Mouse (Mus musculus) heart, embryonic 15.5 days (tissue): Measurements from ENCODE around the gene Gm6871. TPM values are rescaled to one million over a fixed set of nuclear protein-coding genes. Genes with fewer than 3 reads are reported as not detected.
"Not testable (repeated sequence)": the region's sequence is repeated elsewhere in the genome, so short reads cannot be mapped to it uniquely, and the experiment has no call there.

Source experiments
- ATAC-seq: fragments of 200-750 bp; cut with Nextera tagmentation; replicated peaks from 2 replicates; pipeline ENCODE4 v1.8.0; 2017; ENCODE audit warnings: low read depth, moderate TSS enrichment; ENCODE audit not compliant: insufficient number of reproducible peaks, insufficient read depth, low FRiP score
- H3K27ac ChIP-seq: fragments of 300-500 bp; sonication (generic); 2 replicates; pipeline ENCODE4 v1.5.1; 2015; ENCODE audit warnings: mild to moderate bottlenecking, inconsistent platforms
- H3K27me3 ChIP-seq: fragments of 300-500 bp; sonication (generic); 2 replicates; pipeline ENCODE4 v1.6.1; 2015; ENCODE audit warnings: inconsistent platforms
- H3K36me3 ChIP-seq: fragments of 300-500 bp; sonication (generic); 2 replicates; pipeline ENCODE4 v1.6.1; 2015; ENCODE audit warnings: mild to moderate bottlenecking, inconsistent platforms
- H3K4me1 ChIP-seq: fragments of 300-500 bp; sonication (generic); replicated peaks from 2 replicates; pipeline ENCODE4 v1.6.1; 2015; ENCODE audit warnings: inconsistent platforms
- H3K4me2 ChIP-seq: fragments of 300-500 bp; sonication (generic); 2 replicates; pipeline ENCODE4 v1.6.1; 2015; ENCODE audit warnings: inconsistent platforms, mild to moderate bottlenecking, moderate library complexity
- H3K4me3 ChIP-seq: fragments of 300-500 bp; sonication (generic); 2 replicates; pipeline ENCODE4 v1.5.1; 2015; ENCODE audit warnings: mild to moderate bottlenecking, inconsistent platforms
- H3K9ac ChIP-seq: fragments of 300-500 bp; sonication (generic); 2 replicates; pipeline ENCODE4 v1.6.1; 2015; ENCODE audit warnings: mild to moderate bottlenecking, inconsistent platforms
- H3K9me3 ChIP-seq: fragments of 300-500 bp; sonication (generic); replicated peaks from 2 replicates; pipeline ENCODE4 v1.6.1; 2016; ENCODE audit warnings: inconsistent platforms
- WGBS: fragments of 180-500 bp; shearing (Covaris S2); methylation state at CpG from one replicate; pipeline ENCODE4 v1.1.7; 2015; ENCODE audit warnings: mixed read lengths; 5-methylcytosine and 5-hydroxymethylcytosine counted together
- polyA plus RNA-seq: library from polyadenylated mRNA; unstranded; fragments of >200 nt; fragmentation: Nextera tagmentation; extraction: Ambion mirVana; gene quantifications from 2 replicates; pipeline ENCODE4 v1.2.1, GENCODE M21; 2015

The Gm6871 gene
- not detected in 2 replicates for polyA plus RNA-seq

DNA sequence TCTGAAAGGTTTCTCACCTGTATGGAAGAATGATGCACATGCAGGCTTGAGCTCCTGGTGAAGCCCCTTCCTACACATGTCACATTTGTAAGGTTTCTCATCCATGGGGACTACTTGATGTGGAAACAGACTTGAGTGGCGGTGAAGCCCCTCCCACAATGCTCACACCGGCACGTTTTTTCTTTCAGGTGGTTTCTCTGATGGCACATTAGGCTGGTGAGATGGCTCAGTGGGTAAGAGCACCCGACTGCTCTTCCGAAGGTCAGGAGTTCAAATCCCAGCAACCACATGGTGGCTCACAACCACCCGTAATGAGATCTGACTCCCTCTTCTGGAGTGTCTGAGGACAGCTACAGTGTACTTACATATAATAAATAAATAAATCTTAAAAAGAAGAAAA is at the start of gene Gm6871:
TSS of gene Gm6871 (minus strand) at position 101 of the 400 bp plus-strand sequence.
- not testable (repeated sequence) for H3K27me3 ChIP-seq, H3K9ac ChIP-seq, H3K4me3 ChIP-seq, H3K27ac ChIP-seq, H3K9me3 ChIP-seq, H3K4me1 ChIP-seq, H3K36me3 ChIP-seq, ATAC-seq, H3K4me2 ChIP-seq
- WGBS = 77% methylated on average over 6 of the region's 6 CpGs

DNA sequence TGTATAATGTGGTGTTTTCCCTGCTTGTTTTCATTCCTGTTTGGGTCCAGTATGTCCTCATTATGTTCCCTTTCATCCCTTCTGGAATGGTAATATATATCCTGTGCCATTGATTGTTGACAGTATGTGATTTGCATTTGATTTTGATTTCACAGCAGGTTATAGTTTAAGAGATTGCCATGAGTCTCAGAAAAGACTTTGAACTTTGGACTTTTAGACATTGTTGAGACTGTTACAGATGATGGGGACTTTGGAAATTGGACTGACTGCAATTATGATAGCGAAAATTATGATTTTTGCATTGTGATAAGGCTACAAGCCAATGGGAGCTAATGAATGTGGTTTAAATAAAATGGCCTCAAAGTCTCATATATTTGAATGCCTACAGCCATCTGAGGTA is 42.8 kb upstream of the Gm6871 start:
- H3K36me3 ChIP-seq = peaks cover 27% of the 10 kb centered on the region
- H3K4me2 ChIP-seq, H3K9ac ChIP-seq: not testable (repeated sequence)

DNA sequence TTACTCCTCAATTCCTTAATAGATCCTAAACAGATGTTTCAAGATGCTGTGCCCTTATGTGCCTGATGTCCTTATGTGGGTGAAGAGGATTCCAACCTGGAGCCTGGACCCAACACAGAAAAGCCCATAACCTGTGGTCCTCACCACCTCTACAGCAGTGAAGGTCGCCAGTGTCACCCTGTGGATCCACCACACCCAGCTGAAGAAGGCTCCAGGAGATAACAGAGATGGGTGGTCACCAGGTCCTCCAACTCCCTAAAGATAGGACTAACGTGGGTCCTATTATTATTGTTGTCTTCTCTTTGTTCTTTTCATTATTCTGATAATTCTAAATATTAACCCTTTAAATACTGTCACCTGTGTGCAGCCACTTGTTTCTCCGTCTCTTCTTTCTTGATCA is 38.2 kb upstream of the Gm6871 start:
- H3K4me1 ChIP-seq = no peaks in the 10 kb centered on the region
- H3K27ac ChIP-seq = no peak overlapping the region
- no peaks in the 10 kb centered on the region for H3K9me3 ChIP-seq
- 74% methylated on average over 3 of the region's 3 CpGs for WGBS
- H3K27me3 ChIP-seq = no peaks in the 10 kb centered on the region
- no peak overlapping the region for H3K9ac ChIP-seq
- H3K4me2 ChIP-seq = no peak overlapping the region
- ATAC-seq = no peak
- H3K4me3 ChIP-seq = no peak overlapping the region
- H3K36me3 ChIP-seq = peaks cover 27% of the 10 kb centered on the region

More for the DNA sequence above, 42.8 kb upstream of the Gm6871 start:
- not testable (repeated sequence) for H3K4me3 ChIP-seq, H3K4me1 ChIP-seq, ATAC-seq, H3K9me3 ChIP-seq, H3K27ac ChIP-seq, H3K27me3 ChIP-seq
- WGBS = 90% methylated on average over 1 of the region's 1 CpGs

DNA sequence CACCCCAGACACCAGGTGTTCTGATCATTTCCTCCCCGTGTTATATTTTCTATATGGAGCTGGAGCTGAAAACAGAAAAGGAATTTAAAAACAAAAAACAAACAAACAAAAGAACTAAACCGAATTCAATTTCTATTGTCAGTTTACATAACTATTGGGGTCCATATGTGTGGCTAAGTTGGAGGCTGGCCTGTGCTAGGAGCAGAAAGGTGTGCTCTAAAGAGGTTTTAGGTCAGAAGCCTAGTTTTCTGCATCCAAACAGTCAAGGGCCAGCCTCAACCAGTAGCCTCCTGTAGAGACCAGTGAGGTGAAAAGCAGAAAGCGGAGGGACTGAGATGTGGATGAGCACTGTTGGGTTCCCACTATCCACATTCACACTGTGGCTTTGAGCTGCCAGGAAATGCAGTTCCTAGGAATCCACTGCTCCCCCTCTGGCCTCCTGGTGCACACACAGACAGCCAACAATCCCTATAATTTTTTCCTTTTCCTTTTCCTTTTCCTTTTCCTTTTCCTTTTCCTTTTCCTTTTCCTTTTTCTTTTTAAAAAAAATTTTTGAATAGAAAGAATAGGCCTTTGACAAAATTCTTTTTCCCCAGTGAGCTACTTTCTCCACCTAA is 26.6 kb upstream of the Gm6871 start:
- 17% methylated on average over 3 of the region's 3 CpGs for WGBS
- no peaks in the 10 kb centered on the region for H3K27me3 ChIP-seq
- no peak for ATAC-seq

DNA sequence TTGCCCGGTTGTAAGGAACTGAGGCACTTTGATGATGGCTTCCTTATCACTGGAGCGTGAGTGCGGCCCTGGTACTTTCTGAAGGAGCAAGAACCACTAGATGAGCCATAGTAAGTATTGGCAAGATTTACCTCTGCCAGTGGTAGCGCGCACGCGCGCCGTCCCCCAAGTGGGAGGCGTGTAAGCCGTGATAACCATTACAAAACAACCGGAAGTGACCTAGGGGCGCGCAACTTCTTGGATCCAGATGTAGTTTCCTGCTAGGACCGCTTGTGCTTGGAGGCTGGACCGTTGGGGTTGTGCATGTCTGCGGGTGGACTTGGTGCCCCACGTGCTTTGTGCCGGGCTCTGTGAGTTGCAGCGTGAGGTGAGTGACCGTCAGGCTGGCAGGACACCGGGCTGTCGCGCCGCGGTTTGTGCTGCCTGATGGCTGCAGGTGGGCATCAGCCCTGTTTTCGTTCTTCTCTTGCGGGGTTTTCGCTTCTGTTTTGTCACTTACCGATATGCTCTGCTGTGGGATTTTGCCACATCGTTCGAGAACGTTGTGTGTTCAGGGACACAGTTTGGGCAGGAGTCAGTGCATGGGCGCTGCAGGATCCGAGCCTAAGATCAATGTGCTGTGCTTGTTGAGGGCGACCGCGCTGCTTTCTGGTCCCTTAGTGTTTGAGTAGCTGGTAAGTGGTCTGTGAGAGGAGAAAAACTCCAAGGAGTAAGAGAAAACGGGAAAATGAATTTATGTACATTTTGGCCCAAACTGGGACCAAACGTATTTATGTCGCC is 25.8 kb upstream of the Gm6871 start, which contains the start of gene 2610021A01Rik:
TSS of gene 2610021A01Rik (plus strand) at position 197 of the 780 bp plus-strand sequence.
- peak within 1 kb of the TSS; percentile 62 for H3K9ac ChIP-seq
- peak within 1 kb of the TSS; percentile 72 for H3K4me2 ChIP-seq
- peaks cover 6% of the 10 kb centered on the region for H3K4me1 ChIP-seq
- H3K27me3 ChIP-seq = no peaks in the 10 kb centered on the region
- H3K9me3 ChIP-seq = no peaks in the 10 kb centered on the region
- H3K4me3 ChIP-seq = peak within 1 kb of the TSS; percentile 64
- under 1% methylated on average over 41 of the region's 41 CpGs for WGBS
- peak within 1 kb of the TSS; percentile 59 for H3K27ac ChIP-seq
- peak; percentile 98 for ATAC-seq
- H3K36me3 ChIP-seq = no peaks in the 10 kb centered on the region

More for the DNA sequence above, 26.6 kb upstream of the Gm6871 start:
- Histone ChIP-seq H3K4me2 (peak overlapping the region; percentile 72), H3K9me3 (no peaks in the 10 kb centered on the region), H3K27ac (no peak overlapping the region), H3K4me3 (peak overlapping the region; percentile 64), H3K4me1 (peaks cover 6% of the 10 kb centered on the region), H3K9ac (peak overlapping the region; percentile 62), H3K36me3 (no peaks in the 10 kb centered on the region)

DNA sequence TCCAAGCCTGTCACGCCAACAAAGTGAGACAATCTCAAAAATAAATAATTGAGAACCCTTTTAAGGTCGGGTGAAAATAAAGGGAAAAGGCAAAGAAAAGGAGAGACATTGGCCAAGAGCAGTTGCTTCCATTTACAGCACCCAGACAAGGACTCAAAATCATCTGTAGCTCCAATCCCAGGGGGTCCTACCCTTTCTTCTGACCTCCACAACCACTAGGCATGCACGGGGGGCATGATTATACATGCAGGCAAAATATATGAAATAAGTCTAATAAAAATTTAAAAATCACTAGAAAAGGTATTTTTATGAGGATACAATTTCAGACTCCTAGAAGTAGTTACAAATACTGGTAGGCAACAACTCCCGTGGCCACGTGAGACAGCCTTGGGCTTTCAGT is 25.2 kb upstream of the Gm6871 start:
- no peak for ATAC-seq
- Histone ChIP-seq H3K27me3 (no peaks in the 10 kb centered on the region), H3K27ac (peak overlapping the region; percentile 59; the same call in 1 of the 2 replicates), H3K4me1 (peaks cover 6% of the 10 kb centered on the region), H3K9me3 (no peaks in the 10 kb centered on the region), H3K9ac (peak overlapping the region; percentile 62; the same call in 1 of the 2 replicates), H3K36me3 (no peaks in the 10 kb centered on the region), H3K4me3 (peak overlapping the region; percentile 64), H3K4me2 (peak overlapping the region; percentile 72)
- WGBS = 43% methylated on average over 5 of the region's 5 CpGs

DNA sequence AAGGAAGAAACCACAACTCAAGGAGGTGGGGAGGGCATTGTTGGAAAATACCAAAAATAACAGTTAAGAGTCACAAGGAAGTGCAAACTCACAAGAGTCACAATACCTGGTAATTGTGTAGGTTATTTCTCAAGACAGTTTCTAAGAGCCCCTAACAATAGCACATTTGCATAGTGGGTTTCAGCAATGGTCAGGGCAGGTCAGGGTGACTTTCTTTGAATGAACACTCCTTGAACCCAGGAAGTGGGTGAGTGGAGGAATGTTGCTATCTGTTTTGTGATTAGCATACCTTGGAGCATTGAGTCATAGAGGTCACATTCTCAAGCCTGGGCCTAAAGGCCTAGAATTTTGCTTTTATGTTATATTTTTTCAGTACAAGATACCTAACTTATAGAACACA is 14.4 kb upstream of the Gm6871 start:
- H3K4me2 ChIP-seq, H3K4me3 ChIP-seq, H3K9me3 ChIP-seq, H3K27me3 ChIP-seq, H3K27ac ChIP-seq, H3K4me1 ChIP-seq, H3K36me3 ChIP-seq, ATAC-seq, H3K9ac ChIP-seq: not testable (repeated sequence)

DNA sequence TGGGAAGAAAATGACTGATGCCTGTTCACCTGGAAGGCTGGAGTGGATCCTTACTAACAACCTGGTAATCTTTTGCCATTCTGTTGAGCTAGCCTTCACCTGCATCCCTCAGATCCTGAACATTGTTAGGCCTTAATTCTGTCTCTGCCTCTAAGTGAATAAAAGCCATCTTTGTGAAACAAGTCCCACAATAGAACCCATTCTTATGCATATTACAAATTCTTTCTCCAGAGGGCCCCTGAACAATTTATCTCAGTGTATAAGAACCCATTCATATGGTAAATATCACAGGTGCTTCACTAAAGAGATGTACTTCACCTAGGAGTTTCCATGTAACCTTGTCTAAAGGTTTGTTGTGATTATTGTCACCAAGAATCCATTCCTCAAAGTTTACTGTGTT is 8.6 kb upstream of the Gm6871 start:
- H3K4me3 ChIP-seq = no peak overlapping the region
- no peaks in the 10 kb centered on the region for H3K27me3 ChIP-seq
- no peaks in the 10 kb centered on the region for H3K36me3 ChIP-seq
- H3K9ac ChIP-seq = no peak overlapping the region
- H3K27ac ChIP-seq = no peak overlapping the region
- H3K4me1 ChIP-seq = no peaks in the 10 kb centered on the region
- ATAC-seq = no peak
- no peak overlapping the region for H3K4me2 ChIP-seq
- H3K9me3 ChIP-seq = no peaks in the 10 kb centered on the region; the same call in 1 of the 2 replicates

DNA sequence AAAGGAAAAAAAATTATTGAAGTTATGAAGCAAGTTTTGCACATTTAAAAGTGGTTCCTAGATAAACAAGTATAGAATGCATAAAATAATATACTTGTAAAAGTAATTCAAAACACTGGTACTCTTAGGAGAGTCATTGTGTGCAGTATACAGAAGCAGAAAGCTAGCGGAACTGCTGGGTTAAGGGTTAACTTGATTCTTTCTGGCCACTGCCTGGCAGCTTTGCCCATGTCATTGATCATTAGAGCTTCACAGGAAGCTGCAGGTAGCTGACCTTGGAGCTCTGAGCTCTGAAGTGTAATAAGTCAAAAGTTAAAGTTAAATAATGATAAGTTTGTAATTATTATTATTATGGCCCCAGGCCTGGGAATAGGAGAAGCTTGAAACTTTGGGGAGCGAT is 4.5 kb upstream of the Gm6871 start:
- no peak for ATAC-seq
- Histone ChIP-seq H3K4me2 (no peak overlapping the region), H3K27me3 (no peaks in the 10 kb centered on the region), H3K9me3 (no peaks in the 10 kb centered on the region; the same call in 1 of the 2 replicates), H3K36me3 (no peaks in the 10 kb centered on the region), H3K4me3 (no peak overlapping the region), H3K9ac (no peak overlapping the region), H3K27ac (no peak overlapping the region), H3K4me1 (no peaks in the 10 kb centered on the region)
- 90% methylated on average over 2 of the region's 2 CpGs for WGBS

DNA sequence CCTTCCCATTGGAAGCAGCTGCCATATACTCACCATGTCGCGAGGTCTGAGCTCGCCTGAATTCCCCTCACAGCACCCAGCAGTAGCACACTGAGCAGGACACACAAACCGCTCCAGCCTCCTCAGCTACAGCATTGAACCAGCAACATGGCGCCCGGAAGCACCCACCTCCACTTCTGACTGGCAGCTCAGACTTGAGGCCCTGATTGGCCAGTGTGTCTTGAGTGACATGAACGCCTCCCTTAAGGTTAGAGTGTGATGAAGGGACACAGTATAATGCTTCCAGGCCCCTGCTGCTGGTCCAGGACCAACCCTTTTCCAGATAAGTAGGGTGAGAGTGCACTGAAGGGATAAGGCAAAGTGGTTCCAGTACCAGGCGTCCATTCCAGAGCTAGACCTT is 12.8 kb downstream of the Gm6871 start:
- WGBS = 59% methylated on average over 8 of the region's 8 CpGs
- H3K9me3 ChIP-seq = peaks cover 5% of the 10 kb centered on the region; the same call in 1 of the 2 replicates
- ATAC-seq = no peak

DNA sequence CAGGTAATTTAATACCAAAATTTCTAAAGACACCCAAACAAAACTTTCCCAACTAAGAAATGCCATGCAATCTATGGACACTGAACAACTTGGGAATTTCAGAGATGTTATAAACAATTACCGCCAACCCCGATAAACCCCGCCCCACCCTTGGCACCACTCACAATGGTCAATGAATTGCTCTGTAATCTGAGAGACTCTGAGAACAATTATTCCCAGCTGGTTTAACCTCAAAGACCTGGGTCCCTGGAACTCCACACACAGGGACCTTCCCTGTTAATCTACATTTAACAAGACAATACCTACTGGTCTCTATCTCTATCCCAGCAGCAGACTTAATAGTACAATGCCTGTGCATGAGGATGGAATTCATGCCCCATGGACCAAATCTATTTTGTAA is 60.8 kb downstream of the Gm6871 start:
- no peaks in the 10 kb centered on the region for H3K4me1 ChIP-seq

More for the DNA sequence above, 12.8 kb downstream of the Gm6871 start:
- Histone ChIP-seq H3K27me3 (no peaks in the 10 kb centered on the region), H3K4me1 (no peaks in the 10 kb centered on the region), H3K4me2 (no peak overlapping the region), H3K9ac (no peak overlapping the region), H3K36me3 (no peaks in the 10 kb centered on the region), H3K27ac (no peak overlapping the region), H3K4me3 (no peak overlapping the region)

More for the DNA sequence above, 60.8 kb downstream of the Gm6871 start:
- H3K27ac ChIP-seq = no peak overlapping the region
- no peaks in the 10 kb centered on the region for H3K36me3 ChIP-seq
- H3K4me2 ChIP-seq = no peak overlapping the region
- no peaks in the 10 kb centered on the region for H3K27me3 ChIP-seq
- no peaks in the 10 kb centered on the region for H3K9me3 ChIP-seq
- H3K9ac ChIP-seq = no peak overlapping the region
- ATAC-seq = no peak
- 88% methylated on average over 3 of the region's 3 CpGs for WGBS
- no peak overlapping the region for H3K4me3 ChIP-seq
